Comparison of ENCODE assay signal across 13 mouse cellular contexts in the genomic region with DNA sequence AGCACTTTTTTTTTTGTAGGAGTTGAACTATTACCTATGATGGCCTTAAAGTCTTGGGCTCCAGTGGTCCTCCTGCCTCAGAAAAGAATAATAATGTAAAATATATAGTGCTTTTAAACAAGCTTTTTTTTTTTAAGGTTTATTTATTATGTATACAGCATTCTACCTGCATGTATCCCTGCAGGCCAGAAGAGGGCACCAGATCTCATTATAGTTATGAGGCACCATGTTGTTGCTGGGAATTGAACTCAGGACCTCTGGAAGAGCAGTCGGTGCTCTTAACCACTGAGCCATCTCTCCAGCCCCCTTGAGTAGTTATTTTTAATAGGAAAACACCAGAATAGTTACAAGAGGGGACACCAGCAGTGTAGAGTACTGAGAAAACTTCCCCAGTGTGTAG. TPM values are rescaled to one million over a fixed set of nuclear protein-coding genes. Genes with fewer than 3 reads are reported as not detected.
DNase-seq lines count a peak whose midpoint lies in the region; ATAC-seq and TF ChIP-seq lines count a peak whose summit lies in the region.
"Had no signal": no experiment of that assay in that cellular context is flagged by ENCODE, and none has a peak within 500 bp of the region (broad histone marks: within the 10 kb centered on the region; RNA-seq: fewer than 3 reads in every experiment).

No protein-coding gene starts in this region.

- ATAC-seq in hindbrain, embryonic 15.5 days (ENCODE audit: low FRiP score, low read depth) = no peak

- no peak overlapping the region for H3K9ac ChIP-seq in hindbrain, embryonic 15.5 days
- H3K9ac ChIP-seq: embryonic facial prominence, embryonic 12.5 days; heart, embryonic 15.5 days; neural tube, embryonic 13.5 days had no signal

- H3K4me3 ChIP-seq in layer of hippocampus, adult 2 months = no peak overlapping the region
- no peak overlapping the region for H3K4me3 ChIP-seq in hindbrain, embryonic 15.5 days
- H3K4me3 ChIP-seq: embryonic facial prominence, embryonic 12.5 days; heart, embryonic 15.5 days; neural tube, embryonic 13.5 days had no signal

- peaks cover 26% of the 10 kb centered on the region for H3K4me1 ChIP-seq in hindbrain, embryonic 15.5 days (replicated peaks)

- no peak for DNase-seq in layer of hippocampus, adult 2 months (ENCODE audit: low spot score in 2 of 2)
- DNase-seq in layer of hippocampus, postnatal 14 days (ENCODE audit: low spot score in 2 of 2) = no peak
- peak; percentile 40 for DNase-seq in A20 (ENCODE audit: low read depth, low spot score)
- peak; percentile 56 to 61 for DNase-seq in B cell, adult 2 months
- no peak for DNase-seq in cerebellum, adult 11-12 months
- no peak for DNase-seq in layer of hippocampus, adult 9-10 months (ENCODE audit: low spot score)
- DNase-seq: cerebellum, adult 9-11 months; kidney, postnatal 14 days had no signal

- peak; percentile 73 for TF ChIP-seq CTCF in layer of hippocampus, adult 2 months (conservative IDR thresholded peaks at IDR 0.05)

- WGBS in hindbrain, embryonic 15.5 days = 90% methylated on average over 1 of the region's 1 CpGs

- H3K36me3 ChIP-seq in hindbrain, embryonic 15.5 days = no peaks in the 10 kb centered on the region
- H3K36me3 ChIP-seq: embryonic facial prominence, embryonic 12.5 days; heart, embryonic 15.5 days; neural tube, embryonic 13.5 days had no signal

- H3K9me3 ChIP-seq in hindbrain, embryonic 15.5 days = no peaks in the 10 kb centered on the region
- H3K9me3 ChIP-seq: embryonic facial prominence, embryonic 12.5 days; heart, embryonic 15.5 days; neural tube, embryonic 13.5 days had no signal

- no peaks in the 10 kb centered on the region for H3K27me3 ChIP-seq in hindbrain, embryonic 15.5 days
- H3K27me3 ChIP-seq: embryonic facial prominence, embryonic 12.5 days; heart, embryonic 15.5 days; neural tube, embryonic 13.5 days had no signal

- H3K27ac ChIP-seq in layer of hippocampus, adult 2 months = no peak overlapping the region
- 0 out of 2 replicates have a peak overlapping the region, but pooled peaks have one; percentile 8 for H3K27ac ChIP-seq in hindbrain, embryonic 15.5 days (replicated peaks)
- H3K27ac ChIP-seq: embryonic facial prominence, embryonic 12.5 days; heart, embryonic 15.5 days had no signal

- H3K4me2 ChIP-seq in hindbrain, embryonic 15.5 days = no peak overlapping the region
- H3K4me2 ChIP-seq: embryonic facial prominence, embryonic 12.5 days; heart, embryonic 15.5 days; neural tube, embryonic 13.5 days had no signal

RNA-seq across cellular contexts. Expression of a gene that starts 41.3 kb away (rescaled TPM):
- not detected for total RNA-seq in layer of hippocampus, adult 2 months (2021)
- total RNA-seq in layer of hippocampus, postnatal 14 days (2021) = not detected
- not detected in 2 replicates for polyA plus RNA-seq in hindbrain, embryonic 15.5 days (2015; fragmentation: Nextera tagmentation; extraction: Ambion mirVana)
- total RNA-seq: left cerebral cortex, postnatal 25 days had no signal
- polyA plus RNA-seq: embryonic facial prominence, embryonic 12.5 days had no signal

RNA-seq across cellular contexts. Expression of a gene that starts 41.9 kb away (rescaled TPM):
- total RNA-seq in layer of hippocampus, adult 2 months (2021) = 10 to 100 TPM; 21.5 to 23.2 TPM
- total RNA-seq in layer of hippocampus, postnatal 14 days (2021) = 10 to 100 TPM; 28.3 to 31.3 TPM
- polyA plus RNA-seq in hindbrain, embryonic 15.5 days (2015; fragmentation: Nextera tagmentation; extraction: Ambion mirVana) = 59.8 and 68.4 TPM in 2 replicates

Comparison
In these comparisons a context has a peak if more than half of its experiments do, and no peak if none do; other contexts are left out.
1. DNase-seq: peak in A20 (single experiment) and B cell, adult 2 months (2 of 2); none in layer of hippocampus, adult 2 months (0 of 2), layer of hippocampus, postnatal 14 days (0 of 2), cerebellum, adult 11-12 months (single experiment) and layer of hippocampus, adult 9-10 months (single experiment).